Mouse (Mus musculus): ENCODE results near the gene Rhoq.

GRCm38 (mm10) chr17:86988161-86988560 is 25.3 kb downstream of the Rhoq start:
- TF ChIP-seq CTCF (IDR thresholded peaks at IDR 0.05; ENCODE audit: extremely low read depth, insufficient read length, insufficient replicate concordance, low read depth, low read length): no peak
- TF ChIP-seq POLR2A (IDR thresholded peaks at IDR 0.05; ENCODE audit: low read depth, low read length): no peak
